Mouse (Mus musculus) lung, adult 2 months (tissue): ENCODE measurements around the gene Ccdc182. TPM values are rescaled to one million over a fixed set of nuclear protein-coding genes. Genes with fewer than 3 reads are reported as not detected.

Source experiments
- DNase-seq: peaks from one replicate; pipeline ENCODE4 v3.0.0; 2022
- H3K4me1 ChIP-seq: fragments of 200-500 bp; 2 replicates; pipeline ENCODE4 v1.6.1; 2011; ENCODE audit warnings: low read length; ENCODE audit not compliant: control insufficient read depth, insufficient read depth
- H3K4me3 ChIP-seq: fragments of 200-500 bp; replicated peaks from 2 replicates; pipeline ENCODE3; 2011; ENCODE audit warnings: low read depth, mild to moderate bottlenecking, control low read depth, low read length; ENCODE audit errors: extremely low read depth
- CTCF ChIP-seq: fragments of 200-500 bp; IDR thresholded peaks from 2 replicates; pipeline ENCODE4 v1.5.1; 2011; ENCODE audit warnings: mild to moderate bottlenecking, low read length, control low read depth; ENCODE audit not compliant: insufficient read depth
- POLR2A ChIP-seq: fragments of 200-500 bp; IDR thresholded peaks from 2 replicates; pipeline ENCODE4 v1.6.1; 2011; ENCODE audit warnings: low read depth, mild to moderate bottlenecking, control low read depth, low read length, borderline replicate concordance; ENCODE audit errors: extremely low read depth
- WGBS: fragments of 180-500 bp; shearing (Covaris S2); methylation state at CpG from one replicate; pipeline ENCODE4 v1.1.7; 2018; 5-methylcytosine and 5-hydroxymethylcytosine counted together
- polyA plus RNA-seq: library from polyadenylated mRNA; depleted of rRNA; stranded (reverse); fragments of >200 nt; gene quantifications from 2 replicates; pipeline ENCODE4 v1.2.3, GENCODE M21; 2012; rRNA removed

The Ccdc182 gene
- polyA plus RNA-seq, 1 experiment = not detected

DNA sequence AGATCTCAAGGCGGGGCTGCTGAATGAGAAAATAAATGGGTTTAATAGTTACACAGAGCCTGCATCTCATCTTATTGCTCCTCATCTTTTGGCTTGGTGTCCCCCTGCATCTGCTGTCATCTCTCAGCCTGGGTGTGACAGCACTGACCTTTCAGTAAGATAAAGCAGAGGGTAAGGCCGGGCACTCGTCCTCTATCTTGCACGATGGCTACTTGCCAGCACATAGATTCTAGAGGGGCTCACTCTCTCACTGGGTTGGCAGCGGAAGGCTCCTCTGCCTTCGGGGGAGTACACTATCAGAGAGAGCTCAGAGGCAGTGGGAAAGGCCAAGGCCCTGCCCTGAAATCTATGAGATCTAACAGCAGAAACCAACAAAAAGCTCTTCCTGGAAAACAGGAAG, 20.6 kb downstream of the Ccdc182 start:
- WGBS = 58% methylated on average over 6 of the region's 6 CpGs
- H3K4me3 ChIP-seq = no peak overlapping the region
- no peaks in the 10 kb centered on the region for H3K4me1 ChIP-seq
- TF ChIP-seq POLR2A (no peak), CTCF (no peak)
- no peak for DNase-seq

DNA sequence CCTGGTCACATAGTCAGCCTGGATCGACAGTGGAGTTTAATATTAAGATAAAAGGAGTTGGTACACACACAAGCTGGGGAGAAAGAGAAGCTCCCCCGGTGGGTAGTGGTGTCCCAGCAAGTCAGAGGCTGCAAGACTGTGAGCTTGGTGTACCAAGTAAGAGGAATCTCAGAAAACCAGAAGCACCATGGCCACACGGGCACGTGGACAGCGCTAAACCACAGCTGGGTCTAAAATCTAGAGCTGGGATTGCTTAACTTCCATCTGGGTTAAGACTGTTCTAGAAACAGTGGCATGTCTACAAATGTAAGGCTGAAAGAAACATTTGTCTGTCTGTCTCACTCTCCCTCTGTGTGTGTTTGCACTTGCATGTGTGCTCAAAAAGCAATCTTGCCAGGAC, 21.5 kb downstream of the Ccdc182 start:
- 75% methylated on average over 5 of the region's 5 CpGs for WGBS
- no peak for DNase-seq
- H3K4me3 ChIP-seq = no peak overlapping the region
- no peak for TF ChIP-seq POLR2A
- no peak for TF ChIP-seq CTCF
- H3K4me1 ChIP-seq = no peaks in the 10 kb centered on the region

DNA sequence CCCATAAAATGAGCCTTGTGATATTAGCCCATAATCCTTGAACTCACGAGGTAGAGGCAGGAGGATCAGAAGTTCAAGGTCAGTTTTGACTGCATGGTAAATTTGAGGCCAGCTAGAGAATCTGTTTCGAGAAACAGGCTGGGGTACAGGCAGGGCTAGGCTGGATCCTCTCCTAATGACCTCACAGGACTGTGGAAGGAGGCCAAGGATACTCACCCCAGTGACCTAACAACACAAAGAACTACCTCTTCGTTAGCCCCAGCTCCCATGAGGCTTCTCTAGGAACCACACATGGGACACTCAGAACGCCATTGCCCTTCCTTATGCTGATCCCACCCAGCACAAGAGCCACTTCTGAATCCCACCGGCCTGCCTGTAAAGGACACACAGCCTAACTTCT, 25.0 kb downstream of the Ccdc182 start:
- 71% methylated on average over 5 of the region's 5 CpGs for WGBS
- TF ChIP-seq CTCF (no peak), POLR2A (no peak)
- Histone ChIP-seq H3K4me3 (no peak overlapping the region), H3K4me1 (no peaks in the 10 kb centered on the region)
- DNase-seq = no peak

DNA sequence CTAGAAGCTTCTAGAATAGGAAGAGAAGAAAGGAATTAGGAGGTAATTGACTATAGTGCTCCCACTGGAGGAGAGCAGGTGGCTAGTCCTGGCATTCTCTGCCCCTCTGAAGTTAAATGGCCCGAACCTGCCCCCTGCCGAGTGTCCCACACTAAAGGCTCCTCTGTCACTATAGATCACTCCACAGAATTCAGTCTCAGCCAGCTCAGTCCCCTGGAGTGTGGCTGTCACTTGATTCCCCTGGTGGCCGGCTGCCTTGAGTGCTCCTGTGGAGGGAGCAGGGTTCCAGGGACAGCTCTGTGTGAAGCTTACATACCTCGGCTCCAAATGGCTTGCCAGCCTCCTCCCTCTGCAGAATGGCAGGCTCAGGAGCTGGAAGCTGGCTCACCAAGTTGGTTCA, 33.2 kb downstream of the Ccdc182 start:
- TF ChIP-seq CTCF (no peak), POLR2A (no peak)
- 30% methylated on average over 4 of the region's 4 CpGs for WGBS
- Histone ChIP-seq H3K4me1 (no peaks in the 10 kb centered on the region), H3K4me3 (no peak overlapping the region)
- no peak for DNase-seq

DNA sequence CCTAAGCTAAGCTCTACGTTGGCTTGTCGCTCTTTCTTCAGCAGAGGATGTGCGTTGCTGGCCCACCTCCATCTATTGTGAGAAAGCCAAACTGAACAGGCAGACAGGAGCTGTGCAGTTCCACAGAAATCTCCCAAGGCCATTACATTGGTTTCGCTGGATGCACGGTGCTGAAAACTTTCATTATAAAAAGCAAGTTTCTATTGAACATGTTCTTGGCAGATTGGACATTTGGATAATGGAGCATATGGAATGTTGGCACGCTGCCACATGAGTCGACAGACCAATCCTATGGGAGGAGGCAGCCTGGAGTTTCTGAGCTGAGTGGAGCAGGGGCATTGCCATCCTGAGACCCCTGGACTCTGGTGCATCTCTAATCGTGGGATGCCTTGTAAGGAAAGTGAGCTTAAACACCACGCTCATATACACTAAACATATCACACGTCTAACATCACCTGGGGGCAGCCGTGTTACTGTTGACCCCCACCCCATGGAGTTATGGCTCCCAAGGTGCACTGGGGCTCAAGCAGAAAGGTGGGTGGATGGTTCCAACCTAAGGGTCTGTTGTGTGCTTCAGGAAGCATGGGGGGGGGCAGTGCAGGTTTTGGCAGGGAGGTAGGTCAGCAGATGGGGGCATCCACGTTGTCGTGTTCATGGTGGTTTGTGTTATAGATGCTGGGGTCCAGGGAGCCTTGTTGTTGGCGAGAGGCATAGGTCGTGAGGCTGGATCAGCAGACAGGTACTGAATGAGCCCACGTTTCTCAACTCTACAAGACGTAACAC, 35.1 kb downstream of the Ccdc182 start:
- WGBS = 72% methylated on average over 17 of the region's 17 CpGs
- DNase-seq = no peak
- no peak for TF ChIP-seq CTCF
- no peak for TF ChIP-seq POLR2A

DNA sequence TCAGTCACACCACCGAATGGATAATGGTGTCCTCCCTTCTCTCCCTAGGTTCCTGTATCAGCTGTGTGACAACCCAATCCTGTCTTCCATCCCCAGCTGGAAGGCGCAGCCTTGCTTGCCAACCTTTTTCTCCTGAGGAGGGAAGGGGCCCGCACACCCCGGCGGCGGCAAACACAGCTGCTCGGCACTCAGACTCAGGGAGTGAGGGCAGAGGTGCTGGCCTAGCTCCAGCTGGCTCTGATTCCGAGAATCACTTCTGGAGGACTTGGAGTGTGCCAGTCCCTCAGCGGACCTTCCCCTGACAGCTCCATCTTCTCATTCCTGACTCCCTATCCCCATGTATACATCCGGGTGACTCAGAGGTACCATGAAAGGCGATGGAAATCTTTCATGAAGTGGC, 36.9 kb downstream of the Ccdc182 start:
- peak; percentile 42 for DNase-seq
- H3K4me1 ChIP-seq = no peaks in the 10 kb centered on the region
- TF ChIP-seq CTCF (no peak), POLR2A (no peak)
- WGBS = 25% methylated on average over 11 of the region's 11 CpGs
- H3K4me3 ChIP-seq = no peak overlapping the region

More for the DNA sequence above, 35.1 kb downstream of the Ccdc182 start:
- Histone ChIP-seq H3K4me1 (no peaks in the 10 kb centered on the region), H3K4me3 (no peak overlapping the region)

DNA sequence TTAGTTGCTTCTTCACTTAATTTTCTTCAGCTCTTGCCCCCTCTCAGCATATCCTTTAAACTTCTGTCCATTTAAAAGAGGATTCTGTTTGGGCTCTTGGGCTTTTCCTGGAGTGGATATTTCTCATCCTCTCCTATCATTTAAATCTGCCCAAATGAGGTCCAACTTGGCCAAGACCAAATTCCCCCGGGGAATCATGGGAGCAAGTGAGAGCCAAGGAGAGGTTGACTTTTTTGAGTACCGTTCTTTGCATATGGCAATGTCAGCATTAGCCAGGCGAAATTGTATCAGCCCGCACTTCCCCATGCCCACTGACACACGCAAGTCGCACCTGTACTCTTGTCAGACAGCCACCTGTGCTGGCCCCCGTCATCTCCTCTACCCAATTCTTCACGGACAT, 37.9 kb downstream of the Ccdc182 start:
- DNase-seq = no peak
- no peaks in the 10 kb centered on the region for H3K4me1 ChIP-seq
- no peak for TF ChIP-seq POLR2A
- no peak for TF ChIP-seq CTCF
- H3K4me3 ChIP-seq = no peak overlapping the region
- WGBS = 81% methylated on average over 8 of the region's 8 CpGs

DNA sequence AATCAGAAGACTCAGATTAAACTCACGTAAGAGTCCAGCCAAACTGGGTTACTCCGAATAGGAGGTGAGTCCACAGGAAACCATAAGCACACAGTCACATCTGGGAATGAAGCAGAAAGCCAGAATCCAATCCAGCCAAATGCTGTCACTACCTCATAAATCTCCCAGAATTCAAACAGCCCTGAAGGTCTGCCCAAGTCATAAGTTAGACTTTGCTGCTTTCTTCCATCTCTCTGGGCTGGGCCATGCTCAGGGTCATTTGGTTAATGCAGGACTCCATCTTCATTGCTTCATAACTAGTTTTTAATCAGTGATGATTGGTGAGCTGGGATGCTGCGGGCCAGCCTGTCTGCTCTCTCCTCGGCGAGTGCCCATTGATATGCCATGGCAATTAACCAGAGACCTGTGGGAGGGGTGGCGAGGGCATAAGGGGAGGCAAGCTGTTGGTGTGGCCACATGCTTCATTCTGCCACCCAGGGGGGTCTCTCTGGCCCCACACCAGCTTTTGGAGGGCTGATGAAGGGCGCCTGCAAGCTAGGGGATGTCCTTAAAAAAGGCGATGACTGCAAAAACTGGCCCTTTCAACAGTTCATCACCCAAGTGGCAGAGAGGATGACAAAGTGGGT, 38.6 kb downstream of the Ccdc182 start:
- TF ChIP-seq CTCF (no peak), POLR2A (no peak)
- 71% methylated on average over 8 of the region's 8 CpGs for WGBS
- no peaks in the 10 kb centered on the region for H3K4me1 ChIP-seq
- no peak overlapping the region for H3K4me3 ChIP-seq
- DNase-seq = no peak

DNA sequence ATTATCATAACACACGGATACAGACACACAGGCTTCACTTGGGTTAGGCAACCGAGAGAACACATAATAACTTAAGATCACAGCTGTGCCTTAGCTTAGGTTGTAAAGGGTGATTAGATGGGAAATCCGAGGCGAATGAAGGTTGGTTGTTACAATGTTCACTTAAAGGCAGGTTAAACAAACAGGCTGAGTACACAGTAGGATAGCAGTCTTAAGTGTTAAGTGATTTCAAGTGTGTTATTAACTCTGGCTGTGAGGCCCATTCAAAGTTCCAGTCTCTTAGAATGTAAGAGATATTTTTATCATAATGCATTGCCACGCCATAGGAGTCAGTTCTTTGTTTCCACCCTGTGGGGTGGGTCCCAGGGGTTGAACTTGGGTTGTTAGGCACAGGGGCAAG, 41.0 kb downstream of the Ccdc182 start:
- Histone ChIP-seq H3K4me1 (no peaks in the 10 kb centered on the region), H3K4me3 (no peak overlapping the region)
- no peak for DNase-seq
- TF ChIP-seq CTCF = no peak
- no peak for TF ChIP-seq POLR2A
- 57% methylated on average over 5 of the region's 5 CpGs for WGBS

DNA sequence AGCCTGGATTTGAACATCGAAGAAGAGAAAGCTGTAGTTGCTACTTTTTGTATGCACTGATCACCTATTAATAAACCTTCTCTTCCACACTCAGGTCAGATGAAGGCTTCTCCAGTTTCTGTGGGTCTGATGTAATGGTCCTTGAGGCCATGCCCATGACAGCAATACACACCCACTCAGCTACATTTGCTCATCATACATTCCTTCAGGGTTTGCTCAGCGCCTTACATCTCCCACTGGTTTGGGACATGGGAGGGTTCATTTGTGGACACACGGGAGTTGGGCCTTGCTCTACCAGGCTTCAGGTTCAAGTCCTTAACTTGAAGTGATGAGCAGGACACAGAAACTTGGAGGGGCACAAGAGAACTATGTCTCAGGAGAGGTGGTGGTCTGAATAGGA, 44.1 kb downstream of the Ccdc182 start:
- TF ChIP-seq POLR2A (no peak), CTCF (no peak)

More for the DNA sequence above, 44.1 kb downstream of the Ccdc182 start:
- H3K4me3 ChIP-seq = no peak overlapping the region
- no peak for DNase-seq
- H3K4me1 ChIP-seq = no peaks in the 10 kb centered on the region
- WGBS = 95% methylated on average over 3 of the region's 3 CpGs

Other genes with a start within 250 kb of the Ccdc182 start
- 76.5 and 93.4 TPM in 2 replicates for gene Srsf1, start 246.7 kb upstream of the Ccdc182 start, polyA plus RNA-seq
- 22.4 and 26.5 TPM in 2 replicates for gene Vezf1, start 225.8 kb upstream of the Ccdc182 start, polyA plus RNA-seq
- 40.7 and 42.9 TPM in 2 replicates for gene Cuedc1, start 196.0 kb upstream of the Ccdc182 start, polyA plus RNA-seq
- 23.3 and 39.0 TPM in 2 replicates for gene Mrps23, start 89.7 kb upstream of the Ccdc182 start, polyA plus RNA-seq